ENCODE assay signal across 8 mouse cellular contexts in genomic region chr1:24249105-24249664, GRCm38 (mm10).
DNase-seq lines count a peak whose midpoint lies in the region; ATAC-seq lines count a peak whose summit lies in the region.

No protein-coding gene starts in this region.

- no peak overlapping the region for H3K27ac ChIP-seq in forebrain, embryonic 12.5 days
- H3K27ac ChIP-seq in midbrain, embryonic 15.5 days = peak overlapping the region; percentile 73

- no peak for DNase-seq in frontal cortex, postnatal 25 days (ENCODE audit: low spot score in 2 of 2)
- peak; percentile 3 for DNase-seq in thymus, postnatal 14 days
- DNase-seq in thymus, postnatal 25 days = no peak
- DNase-seq in kidney, postnatal 10 days = peak; percentile 39
- no peak for DNase-seq in urinary bladder, adult 2 months (ENCODE audit: low spot score)

- no peak overlapping the region for H3K9ac ChIP-seq in forebrain, embryonic 12.5 days
- no peak overlapping the region for H3K9ac ChIP-seq in midbrain, embryonic 15.5 days

- H3K36me3 ChIP-seq in forebrain, embryonic 12.5 days (replicated peaks) = no peaks in the 10 kb centered on the region
- no peaks in the 10 kb centered on the region for H3K36me3 ChIP-seq in midbrain, embryonic 15.5 days (replicated peaks)

- peaks cover 8% of the 10 kb centered on the region; the same call in 1 of the 2 replicates for H3K4me1 ChIP-seq in forebrain, embryonic 12.5 days
- H3K4me1 ChIP-seq in midbrain, embryonic 15.5 days = peaks cover 8% of the 10 kb centered on the region

- 46% methylated on average over 3 of the region's 3 CpGs for WGBS in forebrain, embryonic 12.5 days
- 41% methylated on average over 3 of the region's 3 CpGs for WGBS in midbrain, embryonic 15.5 days

- peak; percentile 92 for ATAC-seq in frontal cortex, adult (ENCODE audit: low TSS enrichment)
- ATAC-seq in forebrain, embryonic 12.5 days (ENCODE audit: low FRiP score) = peak; percentile 70
- peak; percentile 89 for ATAC-seq in midbrain, embryonic 15.5 days (replicated peaks)

- H3K4me2 ChIP-seq in forebrain, embryonic 12.5 days = no peak overlapping the region
- no peak overlapping the region for H3K4me2 ChIP-seq in midbrain, embryonic 15.5 days

- no peaks in the 10 kb centered on the region for H3K9me3 ChIP-seq in forebrain, embryonic 12.5 days
- no peaks in the 10 kb centered on the region for H3K9me3 ChIP-seq in midbrain, embryonic 15.5 days

- no peak overlapping the region for H3K4me3 ChIP-seq in forebrain, embryonic 12.5 days (replicated peaks)
- H3K4me3 ChIP-seq in midbrain, embryonic 15.5 days = no peak overlapping the region

- H3K27me3 ChIP-seq in forebrain, embryonic 12.5 days = 0 out of 2 replicates have a peak, but pooled peaks cover 2% of the 10 kb centered on the region
- 0 out of 2 replicates have a peak, but pooled peaks cover 3% of the 10 kb centered on the region for H3K27me3 ChIP-seq in midbrain, embryonic 15.5 days (replicated peaks)

Comparison
In these comparisons a context has a peak if more than half of its experiments do, and no peak if none do; other contexts are left out.
1. DNase-seq: peak in thymus, postnatal 14 days (single experiment) and kidney, postnatal 10 days (single experiment); none in frontal cortex, postnatal 25 days (0 of 2), thymus, postnatal 25 days (single experiment) and urinary bladder, adult 2 months (single experiment).
2. Peak in every context shown above with its lines, with median percentiles within 50 percentile points of each other: ATAC-seq.